Mouse (Mus musculus) limb, embryonic 10.5 days (tissue): ENCODE results near the gene Rnf145. TPM values are rescaled to one million over a fixed set of nuclear protein-coding genes. Genes with fewer than 3 reads are reported as not detected.
A peak's percentile ranks its signal among the peaks of the same experiment; 100 is the strongest.

Experiments
- DNase-seq: peaks from one replicate; pipeline ENCODE4 v3.0.0-alpha.2; 2017; ENCODE audit warnings: low spot score
- H3K27ac ChIP-seq: fragments of 300-500 bp; sonication (generic); 2 replicates; pipeline ENCODE4 v1.5.1; 2016; ENCODE audit warnings: mild to moderate bottlenecking
- H3K27me3 ChIP-seq: fragments of 300-500 bp; sonication (generic); 2 replicates; pipeline ENCODE4 v1.6.1; 2016; ENCODE audit warnings: low read depth, mild to moderate bottlenecking; ENCODE audit not compliant: poor library complexity, severe bottlenecking
- H3K36me3 ChIP-seq: fragments of 300-500 bp; sonication (generic); 2 replicates; pipeline ENCODE4 v1.6.1; 2016; ENCODE audit warnings: mild to moderate bottlenecking, moderate library complexity
- H3K4me1 ChIP-seq: fragments of 300-500 bp; sonication (generic); 2 replicates; pipeline ENCODE4 v1.6.1; 2016
- H3K4me3 ChIP-seq: fragments of 300-500 bp; sonication (generic); 2 replicates; pipeline ENCODE4 v1.5.1; 2016; ENCODE audit warnings: mild to moderate bottlenecking, moderate library complexity
- H3K9me3 ChIP-seq: fragments of 300-500 bp; sonication (generic); replicated peaks from 2 replicates; pipeline ENCODE4 v1.6.1; 2016; ENCODE audit warnings: mild to moderate bottlenecking
- WGBS: fragments of 180-500 bp; shearing (Covaris S2); methylation state at CpG from one replicate; pipeline ENCODE4 v1.1.7; 2016; 5-methylcytosine and 5-hydroxymethylcytosine counted together
- polyA plus RNA-seq: library from polyadenylated mRNA; unstranded; fragments of >200 nt; fragmentation: Nextera tagmentation; extraction: Ambion mirVana; gene quantifications from 2 replicates; pipeline ENCODE4 v1.2.1, GENCODE M21; 2016

Gene Rnf145
- polyA plus RNA-seq, 1 experiment from 2014 or later: 89.2 TPM

DNA sequence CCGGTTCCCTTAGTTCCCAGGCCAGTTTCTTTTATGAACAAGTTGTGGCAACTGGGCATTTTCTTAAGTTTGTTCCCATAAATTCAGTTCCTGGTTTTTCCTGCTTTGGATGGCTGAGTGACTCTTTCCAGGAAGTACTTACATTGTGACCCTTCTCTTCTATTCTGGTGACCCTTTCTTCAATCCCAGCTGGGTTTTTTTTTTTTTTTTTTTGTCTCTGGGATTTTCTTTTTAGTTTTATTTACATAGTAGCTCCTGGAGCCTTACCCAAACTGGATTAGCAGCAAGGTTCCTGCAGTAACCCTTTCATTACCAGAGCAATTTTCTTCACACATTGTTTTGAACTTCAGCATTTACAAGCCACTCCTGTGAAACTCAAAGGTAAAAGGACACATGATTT lies 2.4 kb upstream of the Rnf145 start:
- Histone ChIP-seq H3K4me1 (peaks cover 20% of the 10 kb centered on the region), H3K27me3 (no peaks in the 10 kb centered on the region), H3K4me3 (no peak overlapping the region), H3K27ac (no peak overlapping the region), H3K9me3 (no peaks in the 10 kb centered on the region), H3K36me3 (no peaks in the 10 kb centered on the region)
- 41% methylated on average over 1 of the region's 1 CpGs for WGBS
- no peak for DNase-seq

DNA sequence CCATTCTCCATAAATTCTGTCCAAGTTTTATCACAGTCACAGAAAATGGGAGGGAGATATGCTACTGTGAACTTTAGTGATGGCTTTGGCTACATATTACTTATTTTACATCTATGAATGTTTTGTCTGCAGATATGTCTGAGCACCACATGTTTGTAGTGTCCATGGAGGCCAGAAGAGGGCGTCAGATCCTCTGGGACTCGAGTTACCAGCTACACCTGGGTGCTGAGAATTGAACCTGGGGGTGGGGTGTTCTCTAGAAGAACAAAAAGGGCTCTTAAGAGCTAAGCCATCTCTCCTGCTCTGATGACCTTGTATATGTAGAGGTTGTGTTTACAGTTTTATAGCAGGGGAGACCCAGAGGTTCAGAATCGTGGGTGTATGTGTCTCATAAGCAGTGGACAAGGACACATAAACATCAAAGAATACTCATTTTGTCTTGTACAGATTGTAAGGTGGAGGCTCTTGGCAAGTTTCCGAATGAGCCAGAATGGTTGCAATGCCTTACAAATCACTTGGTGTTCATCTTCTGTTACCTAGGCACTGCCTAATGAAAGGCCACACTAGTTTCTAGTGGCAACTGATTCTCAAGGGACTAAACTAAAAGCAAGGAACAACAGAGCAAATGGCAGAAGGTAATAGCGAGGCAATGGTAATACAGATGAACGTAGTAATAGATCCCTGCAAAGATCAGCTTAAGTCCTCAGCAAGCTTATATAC lies 1.0 kb upstream of the Rnf145 start:
- Histone ChIP-seq H3K36me3 (no peaks in the 10 kb centered on the region), H3K4me1 (peaks cover 24% of the 10 kb centered on the region), H3K4me3 (peak overlapping the region; percentile 99), H3K27me3 (no peaks in the 10 kb centered on the region), H3K9me3 (no peaks in the 10 kb centered on the region), H3K27ac (0 out of 2 replicates have a peak overlapping the region, but pooled peaks have one; percentile 100)
- no peak for DNase-seq
- 54% methylated on average over 6 of the region's 6 CpGs for WGBS

DNA sequence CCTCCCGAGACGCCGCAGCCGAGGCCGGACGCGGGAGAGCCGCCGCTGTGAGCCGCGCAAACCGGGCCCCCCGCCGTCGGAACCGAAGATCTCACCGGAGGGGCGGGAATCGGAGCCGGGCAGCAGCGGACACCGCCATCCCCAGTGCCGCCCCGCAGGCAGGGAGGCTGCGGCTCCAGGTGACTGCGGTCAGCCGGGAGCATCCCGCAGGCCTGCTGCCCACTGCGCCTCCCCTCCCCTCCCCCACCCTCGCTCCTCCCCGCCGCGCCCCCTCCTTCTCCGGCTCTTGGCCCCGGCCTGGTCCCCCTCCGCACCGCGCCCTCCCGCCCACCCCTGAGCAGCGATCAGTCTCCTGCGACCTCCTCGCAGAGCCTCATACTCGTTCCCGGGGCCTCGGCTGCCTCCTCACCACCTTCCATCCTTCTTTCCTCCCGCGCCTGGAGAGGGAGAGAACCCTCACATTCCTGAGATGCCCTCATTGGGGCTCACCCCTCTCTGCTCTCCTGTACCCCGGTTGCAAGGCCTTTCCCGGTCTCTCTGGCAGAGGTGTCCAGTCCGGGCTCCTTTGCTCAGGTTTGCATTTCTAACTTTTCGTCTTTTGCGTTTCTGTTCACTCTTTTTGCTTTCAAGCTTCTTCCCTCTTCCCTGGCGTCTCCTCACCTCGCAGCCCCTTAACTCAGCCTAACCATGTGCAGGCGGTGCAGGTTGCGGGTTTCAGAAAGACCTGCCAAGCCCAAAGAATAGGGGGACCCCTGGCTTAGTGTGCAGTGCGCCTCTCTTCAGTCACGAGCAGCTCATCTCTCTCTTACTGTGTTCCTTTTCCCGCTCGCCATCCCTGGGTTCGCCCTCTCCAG lies 559 bp downstream of the Rnf145 start:
- H3K4me1 ChIP-seq: peaks cover 24% of the 10 kb centered on the region

DNA sequence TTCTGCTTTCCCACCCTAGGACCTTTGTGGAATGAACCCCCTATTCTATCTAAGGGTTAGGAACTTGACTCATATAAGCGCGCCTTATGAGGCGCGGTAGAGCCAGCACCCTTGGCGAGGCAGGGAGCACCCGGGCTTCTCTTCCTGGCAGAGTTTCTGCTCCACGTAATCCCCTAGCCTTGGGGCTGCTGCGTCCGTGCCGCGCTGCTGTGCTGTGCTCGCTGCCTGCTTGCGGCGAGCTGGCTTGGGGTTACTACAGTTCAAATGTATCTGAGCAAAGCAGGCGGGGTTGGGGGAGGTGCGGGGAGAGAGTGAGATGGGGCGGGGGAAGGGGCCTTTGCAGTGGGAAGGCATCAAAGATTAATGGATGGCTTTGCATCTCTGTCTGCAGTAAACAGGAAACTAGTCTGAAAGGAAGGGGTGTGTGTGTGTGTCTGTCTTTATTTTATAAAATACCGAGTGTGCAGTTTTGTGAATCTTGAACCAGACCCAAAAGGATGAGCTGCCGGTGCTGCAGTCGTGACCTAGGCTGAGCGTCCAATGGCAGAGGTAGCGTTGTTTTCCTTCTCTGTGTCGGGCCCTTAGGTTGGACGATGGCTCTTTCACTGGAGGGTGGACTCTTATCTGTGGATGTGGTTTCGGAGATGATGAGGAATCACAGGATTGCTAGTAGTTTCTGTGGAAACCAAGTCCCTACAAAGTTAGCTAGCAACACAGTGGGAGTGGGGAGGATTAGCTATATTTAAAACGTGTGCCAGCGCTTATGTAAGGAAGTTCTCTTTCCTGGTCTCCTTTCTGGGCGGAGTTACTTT lies 1.4 kb downstream of the Rnf145 start:
- peaks cover 24% of the 10 kb centered on the region for H3K4me1 ChIP-seq
- WGBS: under 1% methylated on average over 28 of the region's 28 CpGs
- H3K9me3 ChIP-seq: no peaks in the 10 kb centered on the region

More for the DNA sequence above, 559 bp downstream of the Rnf145 start:
- Histone ChIP-seq H3K27ac (peak overlapping the region; percentile 100), H3K9me3 (no peaks in the 10 kb centered on the region), H3K4me3 (peak overlapping the region; percentile 99), H3K36me3 (peaks cover 7% of the 10 kb centered on the region), H3K27me3 (no peaks in the 10 kb centered on the region)
- 2% methylated on average over 58 of the region's 61 CpGs for WGBS
- peak; percentile 82 for DNase-seq

DNA sequence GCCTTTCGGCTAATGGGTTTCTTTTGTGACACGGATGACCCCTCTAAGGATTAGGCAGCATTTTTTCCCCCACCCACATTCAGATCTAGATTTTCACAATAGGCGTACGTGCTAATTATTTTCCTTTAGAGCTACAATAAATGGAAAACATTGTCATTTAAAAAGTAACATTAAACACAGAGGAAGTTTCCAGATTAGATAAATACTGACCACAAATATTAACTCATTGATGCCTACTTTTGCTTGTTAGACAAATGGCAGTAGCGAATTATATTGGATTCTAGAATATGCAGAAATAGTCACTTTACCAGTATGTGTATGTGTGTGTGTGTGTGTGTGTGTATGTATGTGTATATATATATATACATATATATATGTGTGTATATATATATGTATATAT lies 3.8 kb downstream of the Rnf145 start:
- peaks cover 22% of the 10 kb centered on the region for H3K4me1 ChIP-seq
- H3K27me3 ChIP-seq: no peaks in the 10 kb centered on the region
- H3K36me3 ChIP-seq: peaks cover 39% of the 10 kb centered on the region
- no peak for DNase-seq
- 91% methylated on average over 5 of the region's 5 CpGs for WGBS
- no peaks in the 10 kb centered on the region for H3K9me3 ChIP-seq
- H3K27ac ChIP-seq: no peak overlapping the region
- no peak overlapping the region for H3K4me3 ChIP-seq

More for the DNA sequence above, 1.4 kb downstream of the Rnf145 start:
- Histone ChIP-seq H3K27me3 (no peaks in the 10 kb centered on the region), H3K4me3 (peak overlapping the region; percentile 99), H3K27ac (peak overlapping the region; percentile 100), H3K36me3 (peaks cover 15% of the 10 kb centered on the region)
- DNase-seq: peak; percentile 83

DNA sequence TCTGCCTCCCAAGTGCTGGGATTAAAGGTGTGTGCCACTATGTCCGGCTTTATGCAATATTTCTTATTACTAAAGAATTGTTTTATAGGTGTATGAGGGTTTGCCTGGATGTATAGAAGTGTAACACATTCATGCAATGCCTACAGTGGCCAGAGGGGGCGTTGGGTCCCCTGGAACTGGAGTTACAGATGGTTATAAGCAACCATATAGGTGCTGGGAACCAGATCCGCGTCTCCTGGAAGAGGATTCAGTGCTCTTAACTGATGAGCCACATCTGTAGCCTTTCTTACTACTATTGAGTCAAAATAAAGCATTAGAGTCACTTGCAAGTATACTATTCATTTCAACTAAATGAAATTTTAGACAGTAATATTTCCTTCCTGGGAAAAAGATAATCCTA lies 7.0 kb downstream of the Rnf145 start:
- no peak overlapping the region for H3K27ac ChIP-seq
- no peak overlapping the region for H3K4me3 ChIP-seq
- WGBS: 79% methylated on average over 4 of the region's 4 CpGs
- H3K36me3 ChIP-seq: peaks cover 71% of the 10 kb centered on the region
- no peaks in the 10 kb centered on the region for H3K27me3 ChIP-seq
- no peak for DNase-seq
- H3K9me3 ChIP-seq: no peaks in the 10 kb centered on the region
- peaks cover 10% of the 10 kb centered on the region for H3K4me1 ChIP-seq

DNA sequence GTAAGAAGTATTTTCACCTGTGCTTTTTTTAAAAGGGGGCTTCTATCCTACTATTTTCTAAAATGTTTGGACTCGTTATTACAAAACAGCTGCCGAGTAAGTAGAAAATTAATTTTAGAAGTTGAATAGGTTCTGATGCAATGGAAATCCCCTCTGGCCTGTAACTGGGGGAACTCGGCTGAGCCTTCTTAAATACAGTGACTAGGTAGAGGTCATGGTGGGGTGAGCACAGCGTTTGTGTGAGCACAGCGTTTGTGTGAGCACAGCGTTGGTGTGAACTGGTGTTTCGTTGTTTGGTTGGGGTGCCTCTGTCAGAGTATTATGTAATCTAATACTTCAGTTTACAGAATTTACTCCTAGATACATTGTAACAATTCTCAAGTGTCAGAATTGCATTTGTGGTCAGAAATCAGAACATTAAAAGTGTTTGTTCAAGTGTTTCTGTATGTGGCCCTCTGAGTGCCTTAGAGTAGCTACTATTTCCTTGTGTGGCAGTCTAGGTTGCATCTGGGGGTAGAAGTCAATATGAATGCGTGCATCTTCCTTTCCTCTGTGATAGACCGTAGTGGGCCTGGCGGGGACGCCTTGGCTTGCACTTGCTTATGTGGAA lies 8.0 kb downstream of the Rnf145 start:
- H3K4me3 ChIP-seq: no peak overlapping the region
- H3K27me3 ChIP-seq: no peaks in the 10 kb centered on the region
- WGBS: 97% methylated on average over 11 of the region's 11 CpGs
- no peak for DNase-seq
- H3K4me1 ChIP-seq: peaks cover under 1% of the 10 kb centered on the region; the same call in 1 of the 2 replicates
- no peaks in the 10 kb centered on the region for H3K9me3 ChIP-seq
- peaks cover 80% of the 10 kb centered on the region for H3K36me3 ChIP-seq
- H3K27ac ChIP-seq: no peak overlapping the region

DNA sequence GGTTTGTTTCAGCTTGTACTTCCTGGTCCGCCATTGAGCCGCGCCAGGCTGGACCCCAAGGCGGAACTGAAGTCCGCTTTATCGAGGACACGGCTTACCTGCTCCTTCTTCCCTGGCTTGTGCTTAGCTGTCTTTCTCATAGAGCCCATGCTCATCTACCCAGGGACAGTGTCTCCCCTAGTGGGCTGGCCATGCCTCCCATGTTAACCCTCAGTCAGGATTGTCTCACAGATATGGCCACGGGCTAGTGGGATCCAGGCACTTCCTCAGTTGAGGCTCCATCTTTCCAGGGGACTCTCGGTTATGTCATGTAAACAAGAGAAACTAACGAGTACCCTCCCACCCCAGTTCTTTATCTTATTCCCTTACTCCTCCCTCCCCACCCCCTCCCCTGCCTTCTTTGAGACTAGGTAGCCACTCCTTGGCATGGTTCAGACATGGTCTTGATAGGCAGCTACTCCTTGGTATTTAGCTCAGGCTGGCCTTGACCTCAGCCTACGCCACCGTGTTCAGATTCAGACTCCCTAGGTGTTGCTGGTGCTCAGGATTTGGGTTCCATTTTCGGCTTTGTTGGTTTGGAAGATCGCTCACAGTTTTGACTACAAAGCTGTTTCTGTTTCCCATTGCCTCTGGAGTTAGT lies 9.9 kb downstream of the Rnf145 start:
- H3K4me3 ChIP-seq: no peak overlapping the region
- H3K27ac ChIP-seq: no peak overlapping the region
- no peaks in the 10 kb centered on the region for H3K9me3 ChIP-seq
- H3K36me3 ChIP-seq: peaks cover 99% of the 10 kb centered on the region
- no peaks in the 10 kb centered on the region for H3K27me3 ChIP-seq
- 94% methylated on average over 14 of the region's 14 CpGs for WGBS
- no peak for DNase-seq
- H3K4me1 ChIP-seq: no peaks in the 10 kb centered on the region

DNA sequence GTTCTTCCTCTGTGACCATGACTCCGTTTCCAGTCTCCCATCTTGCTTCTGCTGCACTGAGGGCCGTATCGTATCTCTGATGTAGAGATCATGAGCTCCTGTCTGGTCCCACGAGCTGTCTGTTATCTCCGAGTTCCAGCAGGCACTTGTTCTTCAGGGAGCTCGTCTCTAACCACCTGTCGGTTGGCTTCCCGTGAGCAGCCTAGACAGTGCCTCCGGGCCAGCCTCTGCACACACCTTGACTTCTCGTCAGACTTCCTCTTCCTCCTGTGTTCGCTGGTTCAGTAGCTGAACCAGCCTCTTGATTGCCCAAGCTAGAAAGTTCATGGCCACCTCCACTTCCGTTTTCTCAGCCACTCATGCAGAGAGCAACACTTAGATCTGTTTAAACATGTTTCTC lies 10.4 kb downstream of the Rnf145 start:
- no peak for DNase-seq
- 89% methylated on average over 12 of the region's 12 CpGs for WGBS

DNA sequence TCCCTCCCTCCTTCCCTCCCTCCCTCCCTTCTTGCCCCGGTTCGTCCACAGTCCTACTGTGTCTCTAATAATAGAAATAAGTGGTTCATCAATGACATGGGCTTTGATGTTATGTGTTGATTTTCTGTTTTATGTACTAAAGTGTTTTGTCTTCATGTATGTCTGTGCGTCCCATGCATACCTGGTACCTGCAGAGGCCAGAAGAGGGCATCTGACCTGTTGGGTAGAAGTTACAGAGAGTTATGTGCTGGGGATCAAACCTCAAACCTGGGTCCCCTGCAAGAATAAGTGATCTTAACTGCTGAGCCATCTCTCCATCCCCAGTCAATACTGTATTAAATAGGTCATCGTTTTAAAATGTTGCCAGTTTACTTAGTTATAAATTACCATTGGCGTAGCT lies 11.0 kb downstream of the Rnf145 start:
- H3K27me3 ChIP-seq: no peaks in the 10 kb centered on the region
- no peak overlapping the region for H3K4me3 ChIP-seq
- H3K36me3 ChIP-seq: peaks cover 98% of the 10 kb centered on the region
- H3K27ac ChIP-seq: no peak overlapping the region
- WGBS: 91% methylated on average over 5 of the region's 5 CpGs
- no peak for DNase-seq
- no peaks in the 10 kb centered on the region for H3K4me1 ChIP-seq
- H3K9me3 ChIP-seq: no peaks in the 10 kb centered on the region

More for the DNA sequence above, 10.4 kb downstream of the Rnf145 start:
- Histone ChIP-seq H3K4me3 (no peak overlapping the region), H3K9me3 (no peaks in the 10 kb centered on the region), H3K27ac (no peak overlapping the region), H3K27me3 (no peaks in the 10 kb centered on the region), H3K4me1 (no peaks in the 10 kb centered on the region), H3K36me3 (peaks cover 99% of the 10 kb centered on the region)

DNA sequence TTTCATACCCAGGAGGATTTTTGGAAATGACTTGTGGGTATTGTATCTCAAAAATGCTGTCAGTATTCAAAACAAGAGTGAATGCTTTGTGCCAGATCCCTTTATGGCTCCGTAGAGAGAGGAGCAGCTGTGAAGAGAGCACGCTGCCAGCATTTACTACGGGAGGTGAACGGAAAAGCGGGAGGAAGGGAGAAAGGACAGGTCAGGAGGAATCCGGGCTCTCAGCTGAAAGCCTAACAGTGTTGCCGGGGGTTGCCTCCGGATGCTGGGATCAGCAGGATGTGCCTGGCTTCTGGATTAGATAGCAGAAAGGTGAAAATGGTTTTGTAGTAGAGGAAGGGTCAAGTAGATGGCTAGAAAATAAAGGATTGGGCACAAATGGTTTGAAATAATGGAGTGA lies 11.6 kb downstream of the Rnf145 start:
- Histone ChIP-seq H3K36me3 (peaks cover 98% of the 10 kb centered on the region), H3K9me3 (no peaks in the 10 kb centered on the region), H3K4me3 (no peak overlapping the region), H3K27me3 (no peaks in the 10 kb centered on the region), H3K27ac (no peak overlapping the region), H3K4me1 (no peaks in the 10 kb centered on the region)
- DNase-seq: no peak
- WGBS: 76% methylated on average over 8 of the region's 8 CpGs

DNA sequence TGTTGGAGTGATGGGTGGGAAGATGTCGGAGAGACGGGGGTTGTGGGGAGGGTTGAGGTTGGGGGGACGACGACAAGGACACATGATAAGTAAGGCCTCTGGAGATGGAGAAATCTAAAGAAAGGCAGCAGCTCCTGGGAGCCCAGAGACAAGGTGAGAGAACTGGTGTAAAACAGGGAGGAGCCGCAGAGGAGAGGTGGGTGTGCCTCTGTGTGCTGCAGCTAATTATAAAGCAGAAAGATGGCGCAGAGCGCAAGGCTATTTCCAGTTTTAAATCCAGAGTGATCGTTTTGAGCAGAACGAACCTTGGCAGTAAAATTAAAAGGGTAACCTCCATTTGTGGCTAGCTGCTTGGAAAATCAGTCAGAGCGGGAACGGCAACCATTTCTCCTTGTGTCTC lies 12.1 kb downstream of the Rnf145 start:
- no peak for DNase-seq
- H3K9me3 ChIP-seq: no peaks in the 10 kb centered on the region
- H3K27ac ChIP-seq: no peak overlapping the region
- H3K36me3 ChIP-seq: peaks cover 98% of the 10 kb centered on the region
- H3K4me3 ChIP-seq: no peak overlapping the region
- H3K4me1 ChIP-seq: no peaks in the 10 kb centered on the region
- H3K27me3 ChIP-seq: no peaks in the 10 kb centered on the region
- 89% methylated on average over 11 of the region's 11 CpGs for WGBS
